27 mouse cellular contexts compared by ENCODE assay signal in genomic region chr9:120133755-120134475, GRCm38 (mm10). TPM values are rescaled to one million over a fixed set of nuclear protein-coding genes. Genes with fewer than 3 reads are reported as not detected.
DNase-seq lines count a peak whose midpoint lies in the region; ATAC-seq and TF ChIP-seq lines count a peak whose summit lies in the region.
"Had no signal": no experiment of that assay in that cellular context is flagged by ENCODE, and none has a peak within 500 bp of the region (broad histone marks: within the 10 kb centered on the region; RNA-seq: fewer than 3 reads in every experiment).

No protein-coding gene starts in this region.

- 59% methylated on average over 6 of the region's 6 CpGs for WGBS in forebrain, embryonic 12.5 days
- 62% methylated on average over 6 of the region's 6 CpGs for WGBS in forebrain, embryonic 11.5 days
- WGBS in liver, embryonic 12.5 days (ENCODE audit: insufficient replicate concordance) = 40% methylated on average over 6 of the region's 6 CpGs
- WGBS in liver, postnatal 0 days (ENCODE audit: insufficient replicate concordance) = 48% methylated on average over 6 of the region's 6 CpGs
- WGBS in liver, embryonic 13.5 days (ENCODE audit: insufficient replicate concordance) = 41% methylated on average over 6 of the region's 6 CpGs

- no peaks in the 10 kb centered on the region for H3K9me3 ChIP-seq in forebrain, embryonic 12.5 days
- no peaks in the 10 kb centered on the region for H3K9me3 ChIP-seq in forebrain, embryonic 11.5 days (ENCODE audit: control insufficient read depth, low read length)
- H3K9me3 ChIP-seq in liver, embryonic 12.5 days (replicated peaks) = no peaks in the 10 kb centered on the region
- H3K9me3 ChIP-seq in liver, postnatal 0 days (ENCODE audit: low read length) = no peaks in the 10 kb centered on the region
- H3K9me3 ChIP-seq in MEL (replicated peaks; ENCODE audit: insufficient read depth, low read length) = no peaks in the 10 kb centered on the region
- no peaks in the 10 kb centered on the region for H3K9me3 ChIP-seq in liver, embryonic 13.5 days (replicated peaks)
- H3K9me3 ChIP-seq: embryonic facial prominence, embryonic 10.5 days; forebrain, embryonic 15.5 days; hindbrain, embryonic 10.5 days had no signal

- no peak overlapping the region for H3K9ac ChIP-seq in forebrain, embryonic 12.5 days
- no peak overlapping the region for H3K9ac ChIP-seq in forebrain, embryonic 11.5 days (ENCODE audit: low read length)
- H3K9ac ChIP-seq in liver, embryonic 12.5 days = no peak overlapping the region
- no peak overlapping the region for H3K9ac ChIP-seq in liver, postnatal 0 days (replicated peaks)
- H3K9ac ChIP-seq in MEL (ENCODE audit: control insufficient read depth, low read depth, low read length, poor library complexity, severe bottlenecking) = no peak overlapping the region
- peak overlapping the region; percentile 8; the same call in 1 of the 2 replicates for H3K9ac ChIP-seq in liver, embryonic 13.5 days
- H3K9ac ChIP-seq: forebrain, embryonic 15.5 days had no signal

- H3K79me2 ChIP-seq in MEL (ENCODE audit: control insufficient read depth, insufficient read depth, low read length, poor library complexity) = peaks cover 16% of the 10 kb centered on the region

- peaks cover 42% of the 10 kb centered on the region for H3K36me3 ChIP-seq in forebrain, embryonic 12.5 days (replicated peaks)
- peaks cover 18% of the 10 kb centered on the region; the same call in 1 of the 2 replicates for H3K36me3 ChIP-seq in forebrain, embryonic 11.5 days (ENCODE audit: control insufficient read depth, insufficient read depth, low read length)
- H3K36me3 ChIP-seq in liver, embryonic 12.5 days = peaks cover 41% of the 10 kb centered on the region
- H3K36me3 ChIP-seq in liver, postnatal 0 days (replicated peaks; ENCODE audit: insufficient read depth, low read length) = peaks cover 35% of the 10 kb centered on the region
- H3K36me3 ChIP-seq in MEL (ENCODE audit: control insufficient read depth in 1 of 2, insufficient read depth in 2 of 2, low read length in 2 of 2) = peaks cover 7 to 10% of the 10 kb centered on the region in 2 experiments
- H3K36me3 ChIP-seq in liver, embryonic 13.5 days = peaks cover 42% of the 10 kb centered on the region

- TF ChIP-seq CTCF in liver, postnatal 0 days (IDR thresholded peaks at IDR 0.05; ENCODE audit: low read depth) = no peak
- no peak for TF ChIP-seq CTCF in MEL (IDR thresholded peaks at IDR 0.05 in 2 of 3, conservative IDR thresholded peaks at IDR 0.05 in 1 of 3; ENCODE audit: control insufficient read depth in 1 of 3, insufficient read depth in 1 of 3, low read depth in 2 of 3, low read length in 3 of 3, poor library complexity in 1 of 3, severe bottlenecking in 1 of 3)

- no peak for DNase-seq in forebrain, embryonic 11.5 days (ENCODE audit: low spot score)
- DNase-seq in liver, postnatal 0 days = no peak
- peak; percentile 15 for DNase-seq in MEL (ENCODE audit: low read depth, low spot score)
- no peak for DNase-seq in liver, embryonic 13.5 days
- no peak for DNase-seq in cerebellum, postnatal 14 days
- DNase-seq in urinary bladder, postnatal 10 days (ENCODE audit: low spot score) = no peak
- DNase-seq: adrenal gland, postnatal 10 days; cerebellum, postnatal 10 days; gastrocnemius, postnatal 36 days; kidney, adult 8-10 months; right cerebral cortex, postnatal 25 days had no signal

- no peak for TF ChIP-seq EP300 in liver, postnatal 0 days (IDR thresholded peaks at IDR 0.05; ENCODE audit: low read depth)
- TF ChIP-seq EP300 in MEL (IDR thresholded peaks at IDR 0.05; ENCODE audit: low read depth in 1 of 2, low read length in 2 of 2) = no peak

- ATAC-seq in forebrain, embryonic 12.5 days (ENCODE audit: low FRiP score) = no peak
- no peak for ATAC-seq in forebrain, embryonic 11.5 days (replicated peaks; ENCODE audit: low FRiP score)
- ATAC-seq in liver, embryonic 12.5 days = no peak
- no peak for ATAC-seq in liver, postnatal 0 days
- no peak for ATAC-seq in liver, embryonic 13.5 days (ENCODE audit: low read depth)
- ATAC-seq: forebrain, embryonic 15.5 days; hindbrain, postnatal 0 days; lung, postnatal 0 days; midbrain, embryonic 16.5 days had no signal

- no peak overlapping the region for H3K4me2 ChIP-seq in forebrain, embryonic 12.5 days
- H3K4me2 ChIP-seq in forebrain, embryonic 11.5 days (ENCODE audit: low read depth, low read length, severe bottlenecking) = no peak overlapping the region
- no peak overlapping the region for H3K4me2 ChIP-seq in liver, embryonic 12.5 days
- H3K4me2 ChIP-seq in liver, postnatal 0 days (ENCODE audit: low read depth, low read length) = no peak overlapping the region
- H3K4me2 ChIP-seq in liver, embryonic 13.5 days = no peak overlapping the region
- H3K4me2 ChIP-seq: forebrain, embryonic 15.5 days had no signal

- no peaks in the 10 kb centered on the region for H3K27me3 ChIP-seq in forebrain, embryonic 12.5 days
- H3K27me3 ChIP-seq in forebrain, embryonic 11.5 days (ENCODE audit: control insufficient read depth, insufficient read depth, low read length) = no peaks in the 10 kb centered on the region
- no peaks in the 10 kb centered on the region for H3K27me3 ChIP-seq in liver, embryonic 12.5 days (replicated peaks)
- H3K27me3 ChIP-seq in liver, postnatal 0 days (ENCODE audit: insufficient read depth, low read length) = no peaks in the 10 kb centered on the region
- no peaks in the 10 kb centered on the region for H3K27me3 ChIP-seq in MEL (ENCODE audit: control insufficient read depth in 1 of 2, insufficient read depth in 2 of 2, low read length in 2 of 2)
- H3K27me3 ChIP-seq in liver, embryonic 13.5 days = no peaks in the 10 kb centered on the region
- H3K27me3 ChIP-seq: forebrain, embryonic 15.5 days had no signal

- H3K4me3 ChIP-seq in forebrain, embryonic 12.5 days (replicated peaks) = no peak overlapping the region
- no peak overlapping the region for H3K4me3 ChIP-seq in forebrain, embryonic 11.5 days (ENCODE audit: low read depth, low read length)
- no peak overlapping the region for H3K4me3 ChIP-seq in liver, embryonic 12.5 days
- H3K4me3 ChIP-seq in liver, postnatal 0 days (ENCODE audit: low read depth, low read length) = no peak overlapping the region
- no peak overlapping the region for H3K4me3 ChIP-seq in MEL (ENCODE audit: control insufficient read depth in 1 of 2, insufficient read depth in 1 of 2, low read depth in 2 of 2, low read length in 2 of 2)
- H3K4me3 ChIP-seq in liver, embryonic 13.5 days (replicated peaks) = no peak overlapping the region
- H3K4me3 ChIP-seq: embryonic facial prominence, embryonic 10.5 days; forebrain, embryonic 15.5 days; hindbrain, embryonic 10.5 days had no signal

- no peak for TF ChIP-seq RAD21 in MEL (IDR thresholded peaks at IDR 0.05; ENCODE audit: low read depth, low read length)

- no peak for TF ChIP-seq POLR2A in MEL (IDR thresholded peaks at IDR 0.05; ENCODE audit: control insufficient read depth in 1 of 2, insufficient read depth in 1 of 2, low read depth in 1 of 2, low read length in 2 of 2, poor library complexity in 1 of 2)

- H3K4me1 ChIP-seq in forebrain, embryonic 12.5 days = peaks cover 5% of the 10 kb centered on the region
- peaks cover 7% of the 10 kb centered on the region for H3K4me1 ChIP-seq in forebrain, embryonic 11.5 days (replicated peaks; ENCODE audit: control insufficient read depth, insufficient read depth, low read length)
- H3K4me1 ChIP-seq in liver, embryonic 12.5 days = peaks cover 30% of the 10 kb centered on the region
- peaks cover 5% of the 10 kb centered on the region for H3K4me1 ChIP-seq in liver, postnatal 0 days (ENCODE audit: insufficient read depth)
- H3K4me1 ChIP-seq in MEL (ENCODE audit: control insufficient read depth in 1 of 2, insufficient read depth in 2 of 2, low read length in 2 of 2) = 0 out of 4 replicates have a peak, but pooled peaks cover 0 to 3% of the 10 kb centered on the region in 2 experiments
- peaks cover 35% of the 10 kb centered on the region for H3K4me1 ChIP-seq in liver, embryonic 13.5 days (replicated peaks)

- peak overlapping the region; percentile 47; the same call in 1 of the 2 replicates for H3K27ac ChIP-seq in forebrain, embryonic 12.5 days
- H3K27ac ChIP-seq in forebrain, embryonic 11.5 days (ENCODE audit: low read depth, low read length) = no peak overlapping the region
- H3K27ac ChIP-seq in liver, embryonic 12.5 days = peak overlapping the region; percentile 96
- H3K27ac ChIP-seq in liver, postnatal 0 days (ENCODE audit: low read depth) = no peak overlapping the region
- no peak overlapping the region for H3K27ac ChIP-seq in MEL (ENCODE audit: control insufficient read depth, low read depth, low read length)
- H3K27ac ChIP-seq in liver, embryonic 13.5 days = peak overlapping the region; percentile 61; the same call in 1 of the 2 replicates
- H3K27ac ChIP-seq: embryonic facial prominence, embryonic 10.5 days; forebrain, embryonic 15.5 days; hindbrain, embryonic 10.5 days; hindbrain, postnatal 0 days had no signal

RNA-seq across cellular contexts. Expression of gene Rpsa, which starts 6.4 kb away (rescaled TPM):
- 997 and 1,048 TPM in 2 replicates for polyA plus RNA-seq in forebrain, embryonic 12.5 days (2016; fragmentation: Nextera tagmentation; extraction: Ambion mirVana)
- 1,443 and 1,598 TPM in 2 replicates for polyA plus RNA-seq in forebrain, embryonic 11.5 days (2014; fragmentation: Nextera tagmentation; extraction: Ambion mirVana)
- polyA plus RNA-seq in liver, embryonic 12.5 days (2016; fragmentation: Nextera tagmentation; extraction: Ambion mirVana) = 1,191 and 1,263 TPM in 2 replicates
- 681 and 692 TPM in 2 replicates for polyA plus RNA-seq in liver, postnatal 0 days (2015; fragmentation: Nextera tagmentation; extraction: Ambion mirVana)
- 1,584 and 1,827 TPM in 2 replicates for total RNA-seq in MEL (2012; rRNA removed)
- 1,000 to 10,000 TPM in 1 of 2 experiments, 100 to 1,000 TPM in 1; 726 to 4,532 TPM for polyA plus RNA-seq in MEL (2012; ENCODE audit: insufficient read depth in 1 of 2, insufficient read length in 2 of 2, low read depth in 1 of 2, low replicate concordance in 2 of 2, missing spikeins in 1 of 2)
- 1,061 and 1,158 TPM in 2 replicates for polyA plus RNA-seq in liver, embryonic 13.5 days (2015; fragmentation: Nextera tagmentation; extraction: Ambion mirVana)

RNA-seq across cellular contexts. Expression of gene Mobp, which starts 15.6 kb away (rescaled TPM):
- 1.3 and 1.7 TPM in 2 replicates for polyA plus RNA-seq in forebrain, embryonic 12.5 days (2016; fragmentation: Nextera tagmentation; extraction: Ambion mirVana)
- 1.9 and 3.2 TPM in 2 replicates for polyA plus RNA-seq in forebrain, embryonic 11.5 days (2014; fragmentation: Nextera tagmentation; extraction: Ambion mirVana)
- polyA plus RNA-seq in liver, embryonic 12.5 days (2016; fragmentation: Nextera tagmentation; extraction: Ambion mirVana) = not detected in 2 replicates
- polyA plus RNA-seq in liver, postnatal 0 days (2015; fragmentation: Nextera tagmentation; extraction: Ambion mirVana) = not detected in 2 replicates
- total RNA-seq in MEL (2012; rRNA removed) = not detected in 2 replicates
- not detected for polyA plus RNA-seq in MEL (2012; ENCODE audit: insufficient read depth in 1 of 2, insufficient read length in 2 of 2, low read depth in 1 of 2, low replicate concordance in 2 of 2, missing spikeins in 1 of 2)
- polyA plus RNA-seq in liver, embryonic 13.5 days (2015; fragmentation: Nextera tagmentation; extraction: Ambion mirVana) = not detected in 2 replicates
- total RNA-seq: gastrocnemius, postnatal 36 days; liver, adult 2 months had no signal
- polyA plus RNA-seq: large intestine, adult 2 months; liver, adult 2 months; lung, postnatal 0 days; spleen, adult 2 months; stomach, embryonic 14.5 days; thymus, postnatal 0 days had no signal

RNA-seq across cellular contexts. Expression of gene Slc25a38, which starts 23.7 kb away (rescaled TPM):
- polyA plus RNA-seq in forebrain, embryonic 12.5 days (2016; fragmentation: Nextera tagmentation; extraction: Ambion mirVana) = 28.6 and 32.7 TPM in 2 replicates
- polyA plus RNA-seq in forebrain, embryonic 11.5 days (2014; fragmentation: Nextera tagmentation; extraction: Ambion mirVana) = 33.7 and 38.1 TPM in 2 replicates
- polyA plus RNA-seq in liver, embryonic 12.5 days (2016; fragmentation: Nextera tagmentation; extraction: Ambion mirVana) = 142 and 144 TPM in 2 replicates
- polyA plus RNA-seq in liver, postnatal 0 days (2015; fragmentation: Nextera tagmentation; extraction: Ambion mirVana) = 44.8 and 48.9 TPM in 2 replicates
- total RNA-seq in MEL (2012; rRNA removed) = 76.1 and 87.6 TPM in 2 replicates
- 10 to 100 TPM in 1 of 2 experiments, not detected in 1; 81.3 TPM for polyA plus RNA-seq in MEL (2012; ENCODE audit: insufficient read depth in 1 of 2, insufficient read length in 2 of 2, low read depth in 1 of 2, low replicate concordance in 2 of 2, missing spikeins in 1 of 2)
- 137 and 138 TPM in 2 replicates for polyA plus RNA-seq in liver, embryonic 13.5 days (2015; fragmentation: Nextera tagmentation; extraction: Ambion mirVana)

RNA-seq across cellular contexts. Expression of gene Ccr8, which starts 42.0 kb away (rescaled TPM):
- polyA plus RNA-seq in forebrain, embryonic 12.5 days (2016; fragmentation: Nextera tagmentation; extraction: Ambion mirVana) = not detected in 2 replicates
- not detected in 2 replicates for polyA plus RNA-seq in forebrain, embryonic 11.5 days (2014; fragmentation: Nextera tagmentation; extraction: Ambion mirVana)
- polyA plus RNA-seq in liver, embryonic 12.5 days (2016; fragmentation: Nextera tagmentation; extraction: Ambion mirVana) = not detected in 2 replicates
- not detected in 2 replicates for polyA plus RNA-seq in liver, postnatal 0 days (2015; fragmentation: Nextera tagmentation; extraction: Ambion mirVana)
- total RNA-seq in MEL (2012; rRNA removed) = not detected in 2 replicates
- polyA plus RNA-seq in MEL (2012; ENCODE audit: insufficient read depth in 1 of 2, insufficient read length in 2 of 2, low read depth in 1 of 2, low replicate concordance in 2 of 2, missing spikeins in 1 of 2) = not detected
- polyA plus RNA-seq in liver, embryonic 13.5 days (2015; fragmentation: Nextera tagmentation; extraction: Ambion mirVana) = 0.13 TPM in 1 of 2 replicates, not detected in the other
- total RNA-seq: adrenal gland, postnatal 10 days; gastrocnemius, postnatal 36 days; hindbrain, postnatal 0 days; layer of hippocampus, postnatal 14 days; left cerebral cortex, postnatal 14 days; liver, adult 2 months had no signal
- polyA plus RNA-seq: embryonic facial prominence, embryonic 10.5 days; forebrain, embryonic 15.5 days; heart, postnatal 0 days; hindbrain, embryonic 10.5 days; hindbrain, postnatal 0 days; midbrain, embryonic 16.5 days had no signal

Comparison
In these comparisons a context has a peak if more than half of its experiments do, and no peak if none do; other contexts are left out.
1. H3K27ac ChIP-seq: peak in forebrain, embryonic 12.5 days (single experiment), liver, embryonic 12.5 days (single experiment) and liver, embryonic 13.5 days (single experiment); none in forebrain, embryonic 11.5 days (single experiment), liver, postnatal 0 days (single experiment) and MEL (single experiment).